Mouse (Mus musculus): ENCODE measurements at regions not wholly inside any gene's neighbourhood (a gene's known extent, or its start where the extent isn't known, plus 50 kb on each side); places are given as distances from the start of the nearest gene placed in this dataset.
A peak's percentile ranks its signal among the peaks of the same experiment; 100 is the strongest.

- DNase-seq (ENCODE audit: extremely low spot score in 1 of 2, low spot score in 2 of 2): no peak
- intact Hi-C loops (cut with DNase I): no loop called here
Measured at GRCm38 (mm10) chr15:74382556-74382955, 253.6 kb downstream of the Mroh4 start.

GRCm38 (mm10) chr15:74379366-74379765 lies 256.8 kb downstream of the Mroh4 start:
- peak in 1 of 2 experiments; percentile 29 for DNase-seq (ENCODE audit: extremely low spot score in 1 of 2, low spot score in 2 of 2)
- intact Hi-C loops (cut with DNase I): no loop called here

GRCm38 (mm10) chr15:74369461-74369860 lies 266.7 kb downstream of the Mroh4 start:
- no peak for DNase-seq (ENCODE audit: extremely low spot score in 1 of 2, low spot score in 2 of 2)
- intact Hi-C loops (cut with DNase I): no loop called here

- DNase-seq (ENCODE audit: extremely low spot score in 1 of 2, low spot score in 2 of 2): no peak
- intact Hi-C loops (cut with DNase I): no loop called here
Measured at GRCm38 (mm10) chr15:74347911-74348310, 288.2 kb downstream of the Mroh4 start.

GRCm38 (mm10) chr15:74343591-74343990 lies 292.6 kb downstream of the Mroh4 start:
- intact Hi-C loops (cut with DNase I): no loop called here
- DNase-seq (ENCODE audit: extremely low spot score in 1 of 2, low spot score in 2 of 2): no peak

GRCm38 (mm10) chr15:74333846-74334245 lies 302.3 kb downstream of the Mroh4 start:
- intact Hi-C loops (cut with DNase I): no loop called here
- DNase-seq (ENCODE audit: extremely low spot score in 1 of 2, low spot score in 2 of 2): no peak

- no peak for DNase-seq (ENCODE audit: extremely low spot score in 1 of 2, low spot score in 2 of 2)
- intact Hi-C loops (cut with DNase I): no loop called here
Measured at GRCm38 (mm10) chr15:74330131-74330530, 306.0 kb downstream of the Mroh4 start.

GRCm38 (mm10) chr15:74329221-74329620 lies 306.9 kb downstream of the Mroh4 start:
- intact Hi-C loops (cut with DNase I): loop anchor here (10.0 kb wide), 1 partner anchor 334 kb away; no protein-coding TSS in a partner anchor
- DNase-seq (ENCODE audit: extremely low spot score in 1 of 2, low spot score in 2 of 2): peak; percentile 69 to 78

- intact Hi-C loops (cut with DNase I): loop anchor here (10.0 kb wide), 1 partner anchor 332 kb away; no protein-coding TSS in a partner anchor
- DNase-seq (ENCODE audit: extremely low spot score in 1 of 2, low spot score in 2 of 2): no peak
Measured at GRCm38 (mm10) chr15:74326661-74327060, 309.5 kb downstream of the Mroh4 start.

- intact Hi-C loops (cut with DNase I): loop anchor here (10.0 kb wide), 1 partner anchor 331 kb away; no protein-coding TSS in a partner anchor
- DNase-seq (ENCODE audit: extremely low spot score in 1 of 2, low spot score in 2 of 2): no peak
Measured at GRCm38 (mm10) chr15:74325543-74325942, 310.6 kb downstream of the Mroh4 start.

GRCm38 (mm10) chr15:74319407-74319806 lies 316.7 kb downstream of the Mroh4 start:
- DNase-seq (ENCODE audit: extremely low spot score in 1 of 2, low spot score in 2 of 2): no peak
- intact Hi-C loops (cut with DNase I): no loop called here

- intact Hi-C loops (cut with DNase I): no loop called here
- no peak for DNase-seq (ENCODE audit: extremely low spot score in 1 of 2, low spot score in 2 of 2)
Measured at GRCm38 (mm10) chr15:74318422-74318841, 317.7 kb downstream of the Mroh4 start.

- DNase-seq (ENCODE audit: extremely low spot score in 1 of 2, low spot score in 2 of 2): no peak
- intact Hi-C loops (cut with DNase I): no loop called here
Measured at GRCm38 (mm10) chr15:74311082-74311481, 325.1 kb downstream of the Mroh4 start.

- no peak for DNase-seq (ENCODE audit: extremely low spot score in 1 of 2, low spot score in 2 of 2)
- intact Hi-C loops (cut with DNase I): no loop called here
Measured at GRCm38 (mm10) chr15:74306543-74306942, 329.6 kb downstream of the Mroh4 start.

GRCm38 (mm10) chr15:74296277-74296676 lies 339.9 kb downstream of the Mroh4 start:
- DNase-seq (ENCODE audit: extremely low spot score in 1 of 2, low spot score in 2 of 2): no peak
- intact Hi-C loops (cut with DNase I): no loop called here

- no peak for DNase-seq (ENCODE audit: extremely low spot score in 1 of 2, low spot score in 2 of 2)
- intact Hi-C loops (cut with DNase I): no loop called here
Measured at GRCm38 (mm10) chr15:74294691-74295090, 341.5 kb downstream of the Mroh4 start.

GRCm38 (mm10) chr15:74294109-74294508 lies 342.0 kb downstream of the Mroh4 start:
- no peak for DNase-seq (ENCODE audit: extremely low spot score in 1 of 2, low spot score in 2 of 2)
- intact Hi-C loops (cut with DNase I): no loop called here

- intact Hi-C loops (cut with DNase I): no loop called here
- no peak for DNase-seq (ENCODE audit: extremely low spot score in 1 of 2, low spot score in 2 of 2)
Measured at GRCm38 (mm10) chr15:74287492-74287891, 348.7 kb downstream of the Mroh4 start.

GRCm38 (mm10) chr15:74283172-74283534 lies 353.0 kb downstream of the Mroh4 start:
- intact Hi-C loops (cut with DNase I): no loop called here
- DNase-seq (ENCODE audit: extremely low spot score in 1 of 2, low spot score in 2 of 2): no peak

GRCm38 (mm10) chr15:74282440-74283171 lies 353.5 kb downstream of the Mroh4 start:
- intact Hi-C loops (cut with DNase I): no loop called here
- DNase-seq (ENCODE audit: extremely low spot score in 1 of 2, low spot score in 2 of 2): peak in 1 of 2 experiments; percentile 7

- DNase-seq (ENCODE audit: extremely low spot score in 1 of 2, low spot score in 2 of 2): no peak
- intact Hi-C loops (cut with DNase I): no loop called here
Measured at GRCm38 (mm10) chr15:74274435-74274834, 361.7 kb downstream of the Mroh4 start.

Measured in left cerebral cortex, postnatal 10 days (tissue).